Mouse (Mus musculus): Measurements from ENCODE around the gene Klhl41. TPM values are rescaled to one million over a fixed set of nuclear protein-coding genes. Genes with fewer than 3 reads are reported as not detected.

Gene Klhl41
- polyA plus RNA-seq (2012; rRNA removed) (0.02 and 0.04 TPM in 2 replicates), polyA plus RNA-seq (2014; fragmentation: Nextera tagmentation; extraction: Ambion mirVana) (not detected in 2 replicates)

- ATAC-seq (ENCODE audit: insufficient read depth) (no peak), DNase-seq (ENCODE audit: low read depth in 3 of 3, low spot score in 3 of 3) (no peak)
- WGBS (ENCODE audit: insufficient replicate concordance) = 74% methylated on average over 9 of the region's 9 CpGs
- Histone ChIP-seq H3K9me3 (ENCODE audit: control insufficient read depth, low read length) (no peaks in the 10 kb centered on the region), H3K27ac (no peak within 1 kb of the TSS), H3K4me1 (replicated peaks; ENCODE audit: control insufficient read depth in 2 of 2, insufficient read depth in 2 of 2, low read length in 1 of 2) (no peaks in the 10 kb centered on the region), H3K36me3 (replicated peaks; ENCODE audit: control insufficient read depth, insufficient read depth, low read depth) (no peaks in the 10 kb centered on the region), H3K4me3 (ENCODE audit: insufficient read depth in 1 of 2, low read depth in 2 of 2, low read length in 2 of 2) (no peak within 1 kb of the TSS), H3K4me2 (ENCODE audit: low read depth) (no peak within 1 kb of the TSS), H3K27me3 (ENCODE audit: control insufficient read depth, insufficient read depth, low read length) (no peaks in the 10 kb centered on the region), H3K9ac (replicated peaks) (no peak within 1 kb of the TSS)
- TF ChIP-seq EP300 (IDR thresholded peaks at IDR 0.05; ENCODE audit: low read depth) (no peak), CTCF (IDR thresholded peaks at IDR 0.05; ENCODE audit: low read depth) (no peak)
These were observed at the start of gene Klhl41 for GRCm38 (mm10) chr2:69669853-69670252. Klhl41 (plus strand) TSS chr2:69670120.

- H3K9ac ChIP-seq (replicated peaks) = no peak overlapping the region
- no peaks in the 10 kb centered on the region for H3K27me3 ChIP-seq (ENCODE audit: control insufficient read depth, insufficient read depth, low read length)
- 66% methylated on average over 17 of the region's 17 CpGs for WGBS (ENCODE audit: insufficient replicate concordance)
- no peak for TF ChIP-seq CTCF (IDR thresholded peaks at IDR 0.05; ENCODE audit: low read depth)
- TF ChIP-seq EP300 (IDR thresholded peaks at IDR 0.05; ENCODE audit: low read depth) = no peak
- H3K36me3 ChIP-seq (replicated peaks; ENCODE audit: control insufficient read depth, insufficient read depth, low read depth) = no peaks in the 10 kb centered on the region
- no peaks in the 10 kb centered on the region; the same call in 1 of the 2 replicates for H3K9me3 ChIP-seq (ENCODE audit: control insufficient read depth, low read length)
- ATAC-seq (ENCODE audit: insufficient read depth) (no peak), DNase-seq (ENCODE audit: low read depth in 3 of 3, low spot score in 3 of 3) (no peak)
- no peak overlapping the region for H3K4me3 ChIP-seq (ENCODE audit: insufficient read depth in 1 of 2, low read depth in 2 of 2, low read length in 2 of 2)
- H3K4me1 ChIP-seq (replicated peaks; ENCODE audit: control insufficient read depth in 2 of 2, insufficient read depth in 2 of 2, low read length in 1 of 2) = no peaks in the 10 kb centered on the region
- H3K4me2 ChIP-seq (ENCODE audit: low read depth) = no peak overlapping the region
- no peak overlapping the region for H3K27ac ChIP-seq
These were observed 40.7 kb upstream of the Klhl41 start for GRCm38 (mm10) chr2:69629215-69629614.

GRCm38 (mm10) chr2:69629914-69630313, 40.0 kb upstream of the Klhl41 start:
- no peak overlapping the region for H3K4me3 ChIP-seq (ENCODE audit: insufficient read depth in 1 of 2, low read depth in 2 of 2, low read length in 2 of 2)
- no peaks in the 10 kb centered on the region; the same call in 1 of the 2 replicates for H3K9me3 ChIP-seq (ENCODE audit: control insufficient read depth, low read length)
- H3K36me3 ChIP-seq (replicated peaks; ENCODE audit: control insufficient read depth, insufficient read depth, low read depth) = no peaks in the 10 kb centered on the region
- 72% methylated on average over 6 of the region's 6 CpGs for whole genome bisulfite sequencing (ENCODE audit: insufficient replicate concordance)
- ATAC-seq (ENCODE audit: insufficient read depth) = no peak
- DNase-seq (ENCODE audit: low read depth in 3 of 3, low spot score in 3 of 3) = no peak
- no peaks in the 10 kb centered on the region for H3K4me1 ChIP-seq (replicated peaks; ENCODE audit: control insufficient read depth in 2 of 2, insufficient read depth in 2 of 2, low read length in 1 of 2)
- no peaks in the 10 kb centered on the region for H3K27me3 ChIP-seq (ENCODE audit: control insufficient read depth, insufficient read depth, low read length)
- no peak overlapping the region for H3K9ac ChIP-seq (replicated peaks)
- TF ChIP-seq CTCF (IDR thresholded peaks at IDR 0.05; ENCODE audit: low read depth) (no peak), EP300 (IDR thresholded peaks at IDR 0.05; ENCODE audit: low read depth) (no peak)
- H3K27ac ChIP-seq = no peak overlapping the region
- no peak overlapping the region for H3K4me2 ChIP-seq (ENCODE audit: low read depth)

- DNase-seq (ENCODE audit: low read depth in 3 of 3, low spot score in 3 of 3) (no peak), ATAC-seq (ENCODE audit: insufficient read depth) (no peak)
- H3K4me2 ChIP-seq (ENCODE audit: low read depth) = no peak overlapping the region
- no peak overlapping the region for H3K4me3 ChIP-seq (ENCODE audit: insufficient read depth in 1 of 2, low read depth in 2 of 2, low read length in 2 of 2)
- no peaks in the 10 kb centered on the region for H3K27me3 ChIP-seq (ENCODE audit: control insufficient read depth, insufficient read depth, low read length)
- no peaks in the 10 kb centered on the region for H3K36me3 ChIP-seq (replicated peaks; ENCODE audit: control insufficient read depth, insufficient read depth, low read depth)
- H3K4me1 ChIP-seq (replicated peaks; ENCODE audit: control insufficient read depth in 2 of 2, insufficient read depth in 2 of 2, low read length in 1 of 2) = 0 out of 4 replicates have a peak, but pooled peaks cover 0 to 2% of the 10 kb centered on the region in 2 experiments
- TF ChIP-seq CTCF (IDR thresholded peaks at IDR 0.05; ENCODE audit: low read depth) (no peak), EP300 (IDR thresholded peaks at IDR 0.05; ENCODE audit: low read depth) (no peak)
- H3K9ac ChIP-seq (replicated peaks) = no peak overlapping the region
- WGBS (ENCODE audit: insufficient replicate concordance) = 66% methylated on average over 5 of the region's 5 CpGs
- no peaks in the 10 kb centered on the region; the same call in 1 of the 2 replicates for H3K9me3 ChIP-seq (ENCODE audit: control insufficient read depth, low read length)
- H3K27ac ChIP-seq = no peak overlapping the region
These were observed 39.1 kb upstream of the Klhl41 start for GRCm38 (mm10) chr2:69630792-69631191.

GRCm38 (mm10) chr2:69631449-69631848, 38.5 kb upstream of the Klhl41 start:
- no peaks in the 10 kb centered on the region; the same call in 1 of the 2 replicates for H3K9me3 ChIP-seq (ENCODE audit: control insufficient read depth, low read length)
- no peaks in the 10 kb centered on the region for H3K27me3 ChIP-seq (ENCODE audit: control insufficient read depth, insufficient read depth, low read length)
- no peak overlapping the region for H3K27ac ChIP-seq
- TF ChIP-seq EP300 (IDR thresholded peaks at IDR 0.05; ENCODE audit: low read depth) (no peak), CTCF (IDR thresholded peaks at IDR 0.05; ENCODE audit: low read depth) (peak; percentile 41)
- H3K4me3 ChIP-seq (ENCODE audit: insufficient read depth in 1 of 2, low read depth in 2 of 2, low read length in 2 of 2) = no peak overlapping the region
- no peak overlapping the region for H3K4me2 ChIP-seq (ENCODE audit: low read depth)
- 57% methylated on average over 2 of the region's 2 CpGs for WGBS (ENCODE audit: insufficient replicate concordance)
- 0 out of 4 replicates have a peak, but pooled peaks cover 0 to 2% of the 10 kb centered on the region in 2 experiments for H3K4me1 ChIP-seq (replicated peaks; ENCODE audit: control insufficient read depth in 2 of 2, insufficient read depth in 2 of 2, low read length in 1 of 2)
- H3K9ac ChIP-seq (replicated peaks) = no peak overlapping the region
- no peaks in the 10 kb centered on the region for H3K36me3 ChIP-seq (replicated peaks; ENCODE audit: control insufficient read depth, insufficient read depth, low read depth)
- ATAC-seq (ENCODE audit: insufficient read depth) (no peak), DNase-seq (ENCODE audit: low read depth in 3 of 3, low spot score in 3 of 3) (no peak)
